Mouse (Mus musculus) forelimb bud, embryonic 11.5 days (tissue): ENCODE data around the gene Ctf2.

Experiments used
- DNase-seq: peaks from one replicate; pipeline ENCODE4 v3.0.0-alpha.2; 2012; ENCODE audit warnings: low read depth, low spot score

Ctf2 gene

GRCm38 (mm10) chr7:127686740-127687449, 45.1 kb downstream of the Ctf2 start:
- no peak for DNase-seq

DNA sequence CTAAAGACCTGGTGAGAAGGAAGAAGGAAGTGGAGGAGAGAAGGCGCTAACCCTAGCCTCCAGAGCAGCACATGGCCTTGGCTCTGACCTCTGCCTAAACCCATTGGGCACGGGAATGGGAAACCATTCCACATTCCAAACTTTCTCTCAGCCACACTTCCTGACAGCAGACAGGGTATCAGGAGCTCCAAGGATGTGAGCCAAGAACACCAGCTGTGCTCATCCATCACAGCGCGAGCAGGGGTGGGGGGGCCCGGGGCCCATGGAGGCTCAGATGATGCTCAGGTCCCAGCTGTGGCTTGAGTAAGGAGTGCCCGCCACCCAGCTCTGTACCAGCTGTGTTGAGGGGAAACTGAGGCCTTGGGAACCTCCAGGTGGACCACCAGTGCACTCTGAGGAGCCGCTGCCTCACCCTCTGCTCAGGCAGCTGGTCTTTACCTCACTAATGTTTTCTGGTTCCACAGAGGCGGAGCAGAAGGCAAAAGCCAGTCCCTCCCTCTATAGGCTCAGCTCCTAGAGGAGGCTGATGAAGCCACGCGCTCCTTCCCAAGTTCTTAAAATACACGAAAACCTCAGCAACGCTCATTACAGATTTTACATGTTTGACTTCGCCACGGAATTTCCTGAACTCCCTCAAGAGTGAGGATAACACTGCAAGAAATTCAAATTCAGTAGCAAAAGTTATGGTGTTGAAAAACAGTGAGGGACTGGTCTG, 46.5 kb downstream of the Ctf2 start:
- DNase-seq = no peak

DNA sequence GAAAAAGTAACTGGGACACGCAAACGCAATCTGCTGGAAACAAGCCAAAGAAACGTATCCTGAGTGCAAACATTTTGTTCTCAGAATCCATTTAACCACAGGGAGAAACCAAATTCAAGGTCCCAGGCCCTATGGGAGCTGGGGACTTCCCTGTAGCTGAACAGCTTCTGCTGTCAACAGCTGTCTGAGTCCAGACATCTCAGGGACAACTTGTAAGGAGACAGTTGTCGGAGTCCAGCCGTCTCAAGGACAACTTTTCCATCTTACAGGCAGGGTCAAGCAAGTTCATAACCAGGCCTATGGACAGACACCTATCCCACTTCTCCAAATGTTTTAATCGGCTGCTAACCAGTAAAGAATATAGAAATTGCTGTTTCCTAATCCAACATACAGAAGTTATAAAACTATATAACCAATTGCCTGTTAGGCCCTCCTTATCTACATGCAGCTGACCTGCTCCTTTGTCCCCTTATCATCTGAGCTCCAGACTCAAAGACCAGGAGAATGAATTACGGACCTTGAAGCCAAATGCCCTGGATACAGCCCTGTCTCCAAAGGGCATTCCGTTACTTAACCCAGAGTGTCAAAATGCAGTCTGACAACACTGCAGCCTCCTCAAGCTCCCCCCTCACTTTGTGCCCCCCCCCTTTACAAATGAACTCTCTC, 49.9 kb downstream of the Ctf2 start:
- no peak for DNase-seq

GRCm38 (mm10) chr7:127680541-127680940, 51.4 kb downstream of the Ctf2 start:
- DNase-seq = no peak

DNA sequence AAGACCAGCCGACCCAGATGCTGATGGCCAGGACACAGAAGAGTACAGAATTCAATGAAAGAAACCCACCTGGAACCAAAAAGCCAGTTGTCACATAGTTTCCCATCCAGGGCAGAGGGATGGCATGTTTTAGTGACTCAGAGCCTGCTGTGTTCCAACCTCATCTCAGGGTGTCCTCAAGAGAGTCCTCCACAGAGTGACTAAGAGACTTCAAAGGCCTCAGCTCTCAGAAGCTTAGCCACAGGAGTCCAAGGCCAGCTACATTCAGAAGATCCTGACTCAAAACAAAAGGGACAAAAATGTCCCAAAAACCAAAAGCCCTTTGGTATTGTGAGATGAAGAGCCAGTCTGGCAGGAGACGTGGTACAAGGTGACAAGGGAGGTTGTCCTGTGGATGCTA, 53.2 kb downstream of the Ctf2 start:
- DNase-seq = no peak

DNA sequence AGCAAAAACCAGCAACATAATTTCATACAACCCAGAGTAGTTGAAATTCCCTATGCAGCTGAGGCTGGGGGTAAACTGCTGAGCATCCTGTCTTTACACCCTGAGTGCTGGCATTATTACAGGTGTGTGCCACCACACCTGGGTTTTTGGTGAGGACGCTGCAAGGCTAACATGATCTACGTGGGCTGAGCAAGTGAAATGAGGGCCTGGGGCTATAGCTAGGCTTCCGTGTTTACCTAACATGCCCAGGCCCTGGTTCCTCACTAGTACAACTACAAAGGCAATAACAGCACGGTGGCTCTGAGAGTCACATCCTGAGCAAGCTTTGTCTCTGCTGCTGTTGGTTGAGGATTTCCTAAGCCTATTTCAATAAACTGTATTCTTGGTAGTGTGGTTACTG, 54.4 kb downstream of the Ctf2 start:
- DNase-seq = no peak

- peak; percentile 47 for DNase-seq
Observed at GRCm38 (mm10) chr7:127677077-127677476, 54.9 kb downstream of the Ctf2 start.

DNA sequence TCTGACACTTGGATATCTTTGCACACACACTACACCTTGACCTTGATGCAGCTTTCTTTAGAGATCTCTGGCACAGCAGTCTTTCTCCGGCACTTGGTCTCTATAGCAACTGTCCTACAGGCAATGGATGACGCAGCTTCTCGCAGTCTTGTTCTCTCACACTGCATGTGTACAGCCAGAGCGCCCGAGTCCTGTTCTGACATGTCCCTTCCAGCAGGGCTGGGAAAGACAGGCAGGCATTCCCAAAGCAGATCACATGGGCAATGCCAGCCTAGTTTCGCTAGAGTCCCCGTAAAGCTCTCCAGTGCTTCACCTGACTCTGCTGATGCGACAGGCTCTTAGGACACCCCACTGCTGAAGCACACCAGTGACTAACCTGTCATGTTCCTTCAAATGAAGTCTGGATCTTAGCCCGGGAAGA, 56.6 kb downstream of the Ctf2 start:
- no peak for DNase-seq

DNA sequence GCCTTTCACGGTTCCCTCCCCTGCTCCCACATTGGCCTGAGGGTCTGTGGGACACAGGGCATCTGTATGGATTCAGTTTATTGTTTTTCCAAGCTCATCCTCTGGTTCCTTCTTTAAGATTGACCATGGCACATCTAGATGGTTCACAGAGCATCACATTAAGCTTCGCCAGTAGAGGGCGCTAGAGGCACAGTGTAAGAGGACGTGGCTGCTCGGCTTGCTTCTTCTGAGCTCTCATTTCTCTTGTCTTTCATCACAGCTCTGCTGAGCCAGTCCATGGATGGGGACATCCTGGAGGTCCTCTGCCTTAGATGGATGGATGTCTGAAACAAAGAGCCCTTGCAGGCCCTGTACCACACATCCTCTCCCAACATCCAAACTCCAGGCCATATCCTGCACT, 57.0 kb downstream of the Ctf2 start:
- DNase-seq = peak; percentile 87

- no peak for DNase-seq
Observed at GRCm38 (mm10) chr7:127672776-127673175, 59.2 kb downstream of the Ctf2 start.

DNA sequence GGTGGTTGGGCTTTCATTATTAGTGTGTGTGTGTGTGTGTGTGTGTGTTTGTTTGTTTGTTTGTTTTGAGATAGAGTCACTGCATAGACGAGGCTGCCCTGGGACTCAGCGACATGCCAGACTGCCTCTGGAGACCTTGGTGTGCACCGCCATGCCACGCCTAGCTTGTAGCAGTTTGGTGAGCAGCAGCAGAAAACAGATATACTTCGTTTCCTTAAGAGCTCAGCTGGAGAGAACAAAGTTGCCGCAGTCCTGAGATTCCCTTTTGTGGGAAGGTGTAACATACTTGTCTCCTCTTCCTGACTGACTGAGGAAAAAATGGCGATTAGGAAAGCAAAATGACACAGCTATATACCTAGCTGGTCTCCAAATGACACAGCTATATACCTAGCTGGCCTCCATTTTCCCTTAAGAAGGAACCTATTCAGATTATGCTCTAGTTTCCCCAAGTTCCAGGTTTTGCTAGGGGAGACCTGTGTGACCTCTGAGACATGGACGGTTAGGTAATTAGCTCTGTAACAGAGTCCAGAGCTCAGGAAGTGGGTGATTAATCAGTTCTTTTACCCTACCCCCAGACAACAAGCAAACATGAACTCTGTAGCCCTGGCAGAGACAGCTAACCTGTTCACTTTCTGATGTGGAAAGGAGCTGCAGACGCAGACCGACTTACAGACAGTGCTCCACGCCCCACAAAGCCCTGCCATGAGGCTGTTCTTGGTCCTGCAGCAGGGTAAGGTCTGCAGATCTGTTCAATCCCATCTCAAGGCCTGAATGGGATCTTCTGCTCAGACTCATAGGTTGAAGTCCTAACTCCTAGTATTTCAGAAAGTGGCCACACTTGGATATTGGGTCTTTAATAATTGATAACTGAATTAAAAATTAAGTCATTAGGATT, 59.8 kb downstream of the Ctf2 start:
- no peak for DNase-seq
